Mouse (Mus musculus) heart, postnatal 0 days (tissue): ENCODE results near the gene Smad3. TPM values are rescaled to one million over a fixed set of nuclear protein-coding genes. Genes with fewer than 3 reads are reported as not detected.

Experiments used
- ATAC-seq: fragments of 200-750 bp; cut with Nextera tagmentation; 2 replicates; pipeline ENCODE4 v1.8.0; 2017; ENCODE audit warnings: low read depth, moderate number of reproducible peaks, moderate library complexity; ENCODE audit not compliant: insufficient read depth
- DNase-seq: peaks from one replicate; pipeline ENCODE4 v3.0.0-alpha.2; 2016; ENCODE audit warnings: low spot score
- H3K27ac ChIP-seq: fragments of 300-500 bp; sonication (generic); 2 replicates; pipeline ENCODE4 v1.5.1; 2014; ENCODE audit warnings: low read depth, mild to moderate bottlenecking
- H3K27me3 ChIP-seq: fragments of 300-500 bp; sonication (generic); 2 replicates; pipeline ENCODE4 v1.6.1; 2014; ENCODE audit warnings: low read length, mixed read lengths; ENCODE audit not compliant: control insufficient read depth, insufficient read depth
- H3K36me3 ChIP-seq: fragments of 300-500 bp; sonication (generic); replicated peaks from 2 replicates; pipeline ENCODE4 v1.6.1; 2014; ENCODE audit warnings: low read length, mixed read lengths; ENCODE audit not compliant: control insufficient read depth, insufficient read depth
- H3K4me1 ChIP-seq: fragments of 300-500 bp; sonication (generic); 2 replicates; pipeline ENCODE4 v1.6.1; 2014; ENCODE audit warnings: antibody characterized with exemption; ENCODE audit not compliant: control insufficient read depth, insufficient read depth
- H3K4me2 ChIP-seq: fragments of 300-500 bp; sonication (generic); 2 replicates; pipeline ENCODE4 v1.6.1; 2014; ENCODE audit warnings: low read depth, mild to moderate bottlenecking, low read length, moderate library complexity
- H3K4me3 ChIP-seq: fragments of 300-500 bp; sonication (generic); 2 replicates; pipeline ENCODE4 v1.5.1; 2014; ENCODE audit warnings: low read depth, low read length
- H3K9ac ChIP-seq: fragments of 300-500 bp; sonication (generic); replicated peaks from 2 replicates; pipeline ENCODE4 v1.6.1; 2014; ENCODE audit warnings: low read depth, low read length, mixed read lengths
- H3K9me3 ChIP-seq: fragments of 300-500 bp; sonication (generic); replicated peaks from 2 replicates; pipeline ENCODE4 v1.6.1; 2016; ENCODE audit warnings: low read length; ENCODE audit not compliant: control insufficient read depth
- CTCF ChIP-seq: IDR thresholded peaks from 2 replicates; pipeline ENCODE4 v1.5.1; 2016; ENCODE audit warnings: antibody characterized with exemption, control low read depth, low read depth
- EP300 ChIP-seq: IDR thresholded peaks from 2 replicates; pipeline ENCODE4 v1.6.1; 2016; ENCODE audit warnings: antibody characterized with exemption, low read depth
- WGBS: fragments of 180-500 bp; shearing (Covaris S2); extraction: QIAGEN DNeasy Blood & Tissue Kit; methylation state at CpG from one replicate; pipeline ENCODE4 v1.1.7; 2014; 5-methylcytosine and 5-hydroxymethylcytosine counted together
- polyA plus RNA-seq: library from polyadenylated mRNA; unstranded; fragments of >200 nt; fragmentation: Nextera tagmentation; extraction: Ambion mirVana; gene quantifications from 2 replicates; pipeline ENCODE4 v1.2.1, GENCODE M21; 2015
- total RNA-seq: library from RNA; depleted of rRNA; stranded (reverse); fragments of >200 nt; gene quantifications from 2 replicates; pipeline ENCODE4 v1.2.3, GENCODE M21; 2014; ENCODE audit warnings: low replicate concordance

The Smad3 gene
- total and polyA plus RNA-seq, 2 experiments from 2014 or later = 6.0 to 30.2 TPM

DNA sequence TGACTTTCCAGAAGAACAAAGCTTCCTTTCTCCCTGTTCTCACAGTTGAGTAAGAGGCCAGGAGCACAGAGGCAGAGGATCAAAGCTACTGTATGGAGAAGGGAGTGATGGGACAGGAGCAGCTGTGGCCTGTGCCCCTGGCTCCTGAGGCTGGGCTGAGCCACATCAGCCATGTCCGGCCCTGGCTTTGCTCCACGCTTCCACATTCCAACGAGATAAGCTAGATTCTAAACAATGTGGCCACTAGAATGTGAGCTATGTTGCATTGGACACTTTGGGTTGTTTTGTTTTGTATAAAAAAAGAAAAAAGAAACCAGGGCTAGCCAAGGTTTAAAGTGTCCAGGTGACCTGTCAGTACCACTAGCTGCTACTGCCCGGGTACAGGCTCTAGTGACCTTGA lies 100.6 kb downstream of the Smad3 start:
- no peak for TF ChIP-seq CTCF
- TF ChIP-seq EP300 = no peak
- no peaks in the 10 kb centered on the region for H3K9me3 ChIP-seq
- no peak overlapping the region for H3K9ac ChIP-seq
- H3K27me3 ChIP-seq = no peaks in the 10 kb centered on the region
- H3K27ac ChIP-seq = peak overlapping the region; percentile 58
- 9% methylated on average over 4 of the region's 4 CpGs for WGBS
- H3K4me3 ChIP-seq = no peak overlapping the region
- H3K4me2 ChIP-seq = no peak overlapping the region
- peaks cover 16% of the 10 kb centered on the region; the same call in 1 of the 2 replicates for H3K36me3 ChIP-seq
- ATAC-seq (0 out of 2 replicates have a peak, but pooled peaks have one; percentile 33), DNase-seq (no peak)
- peaks cover 37% of the 10 kb centered on the region for H3K4me1 ChIP-seq

- DNase-seq = no peak
- no peak overlapping the region for H3K9ac ChIP-seq
- peaks cover 22% of the 10 kb centered on the region; the same call in 1 of the 2 replicates for H3K36me3 ChIP-seq
- WGBS = 38% methylated on average over 1 of the region's 1 CpGs
- no peak overlapping the region for H3K4me2 ChIP-seq
- TF ChIP-seq EP300 = no peak
- no peak for TF ChIP-seq CTCF
- no peaks in the 10 kb centered on the region for H3K9me3 ChIP-seq
- peaks cover 37% of the 10 kb centered on the region for H3K4me1 ChIP-seq
- no peak overlapping the region for H3K4me3 ChIP-seq
- H3K27me3 ChIP-seq = no peaks in the 10 kb centered on the region
- ATAC-seq = no peak
- no peak overlapping the region for H3K27ac ChIP-seq
These were observed 102.7 kb downstream of the Smad3 start for GRCm38 (mm10) chr9:63655092-63655491.

DNA sequence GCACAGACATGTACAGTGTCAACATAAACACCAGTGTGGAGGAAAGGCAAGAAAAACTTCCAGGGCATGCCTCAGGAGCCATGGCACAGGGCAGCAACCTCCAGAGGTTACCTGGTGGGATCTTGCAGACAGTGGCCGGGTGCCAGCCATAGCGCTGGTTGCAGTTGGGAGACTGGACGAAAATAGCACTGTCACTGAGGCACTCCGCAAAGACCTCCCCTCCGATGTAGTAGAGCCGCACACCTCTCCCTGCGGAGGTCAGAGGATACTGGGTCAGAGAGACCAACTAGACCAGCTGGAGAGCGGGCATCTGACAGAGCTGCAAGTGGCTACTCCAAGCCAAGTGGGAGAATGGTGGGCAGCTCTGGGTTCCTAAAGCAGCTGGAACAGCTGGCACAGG lies 103.2 kb downstream of the Smad3 start:
- no peak for TF ChIP-seq CTCF
- TF ChIP-seq EP300 = no peak
- 46% methylated on average over 8 of the region's 8 CpGs for WGBS
- Histone ChIP-seq H3K4me1 (peaks cover 37% of the 10 kb centered on the region), H3K9me3 (no peaks in the 10 kb centered on the region), H3K36me3 (peaks cover 27% of the 10 kb centered on the region), H3K27ac (no peak overlapping the region), H3K4me3 (no peak overlapping the region), H3K27me3 (no peaks in the 10 kb centered on the region), H3K9ac (no peak overlapping the region), H3K4me2 (no peak overlapping the region)
- ATAC-seq (no peak), DNase-seq (no peak)

DNA sequence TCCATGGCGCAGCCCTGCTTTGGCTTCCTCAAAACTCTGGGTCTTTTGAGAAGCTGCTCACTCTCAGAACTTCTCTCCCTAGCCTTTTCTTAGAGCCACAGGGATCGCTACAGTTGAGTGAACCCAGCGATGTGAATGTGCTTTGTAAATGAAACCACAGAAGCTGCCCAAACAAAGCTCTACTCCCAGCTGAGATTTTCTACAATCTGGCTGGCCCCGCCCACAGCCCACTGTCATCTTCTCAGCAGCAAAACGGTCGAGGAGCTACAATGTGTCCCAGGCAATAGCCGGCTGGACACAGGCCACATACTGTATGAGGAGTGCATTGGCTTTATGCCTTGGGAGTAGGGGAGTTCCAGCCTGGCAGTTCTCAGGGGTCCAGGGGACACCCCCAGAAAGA lies 104.1 kb downstream of the Smad3 start:
- H3K27ac ChIP-seq = no peak overlapping the region
- WGBS = 62% methylated on average over 7 of the region's 7 CpGs
- DNase-seq = no peak
- no peaks in the 10 kb centered on the region for H3K9me3 ChIP-seq
- peaks cover 36% of the 10 kb centered on the region for H3K36me3 ChIP-seq
- H3K4me3 ChIP-seq = no peak overlapping the region
- ATAC-seq = no peak
- TF ChIP-seq EP300 (no peak), CTCF (no peak)
- H3K4me1 ChIP-seq = peaks cover 29% of the 10 kb centered on the region
- H3K27me3 ChIP-seq = no peaks in the 10 kb centered on the region
- no peak overlapping the region for H3K9ac ChIP-seq
- H3K4me2 ChIP-seq = no peak overlapping the region

DNA sequence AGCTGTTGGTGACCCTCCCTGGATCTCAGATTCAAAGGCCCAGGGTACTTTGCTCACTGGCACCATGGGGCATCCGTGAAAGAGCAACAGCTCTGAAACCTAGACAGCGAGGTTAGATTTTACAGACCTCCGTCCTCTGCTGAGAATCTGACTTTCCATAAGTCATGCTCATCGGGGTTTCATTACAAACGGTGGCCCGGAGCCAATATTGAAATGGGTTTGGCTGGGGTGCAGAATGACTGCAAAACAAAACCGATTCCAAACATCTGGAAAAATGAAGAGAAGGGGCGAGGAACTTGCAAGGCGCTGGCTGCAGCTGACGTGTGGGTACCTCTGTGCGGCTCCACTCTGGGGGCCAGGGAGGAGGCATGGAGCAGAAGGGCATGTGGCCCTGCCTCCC lies 106.2 kb downstream of the Smad3 start:
- no peak for DNase-seq
- H3K4me3 ChIP-seq = no peak overlapping the region
- H3K9me3 ChIP-seq = no peaks in the 10 kb centered on the region
- WGBS = 74% methylated on average over 11 of the region's 11 CpGs
- peak overlapping the region; percentile 43; the same call in 1 of the 2 replicates for H3K27ac ChIP-seq
- H3K27me3 ChIP-seq = no peaks in the 10 kb centered on the region
- no peak overlapping the region for H3K4me2 ChIP-seq
- ATAC-seq = no peak
- no peak for TF ChIP-seq EP300
- no peak for TF ChIP-seq CTCF
- H3K4me1 ChIP-seq = peaks cover 10% of the 10 kb centered on the region
- peaks cover 41% of the 10 kb centered on the region for H3K36me3 ChIP-seq
- no peak overlapping the region for H3K9ac ChIP-seq

DNA sequence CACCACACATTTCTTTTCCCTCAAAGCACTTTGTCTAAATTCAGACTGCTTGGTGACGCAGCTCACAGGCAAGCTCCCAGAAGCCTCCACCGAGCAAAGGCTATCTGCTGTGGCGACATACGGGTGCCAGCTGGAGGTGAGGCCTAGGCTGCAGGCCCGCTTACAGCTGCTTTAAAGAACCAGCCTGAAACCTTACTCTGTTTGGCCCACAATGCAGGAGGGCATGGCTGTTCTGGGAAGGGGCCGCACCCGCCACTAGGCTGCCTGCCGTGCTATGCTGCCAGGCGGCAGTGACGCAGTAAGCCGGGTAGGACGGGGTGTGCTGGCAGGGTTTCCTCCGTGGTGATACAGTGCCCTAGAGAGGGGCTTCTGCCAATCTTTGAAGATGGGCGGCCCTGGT lies 106.9 kb downstream of the Smad3 start:
- no peak for TF ChIP-seq EP300
- TF ChIP-seq CTCF = no peak
- Histone ChIP-seq H3K27ac (peak overlapping the region; percentile 43; the same call in 1 of the 2 replicates), H3K4me3 (no peak overlapping the region), H3K9ac (no peak overlapping the region), H3K36me3 (peaks cover 44% of the 10 kb centered on the region), H3K4me2 (no peak overlapping the region), H3K27me3 (no peaks in the 10 kb centered on the region), H3K9me3 (no peaks in the 10 kb centered on the region), H3K4me1 (peaks cover 10% of the 10 kb centered on the region)
- ATAC-seq = no peak
- WGBS = 81% methylated on average over 14 of the region's 14 CpGs
- DNase-seq = no peak
